Mouse (Mus musculus) layer of hippocampus, postnatal 36 days (tissue): ENCODE data around the gene Ap4s1. TPM values are rescaled to one million over a fixed set of nuclear protein-coding genes. Genes with fewer than 3 reads are reported as not detected.

Source experiments
- DNase-seq, 2 experiments: peaks; one replicate each; pipeline ENCODE4 v3.0.0; 2022
- total RNA-seq, 2 experiments: library from RNA; stranded (reverse); gene quantifications; 2 replicates each; pipeline ENCODE4 v1.2.3; 2021

Ap4s1 gene
- total RNA-seq, 2 experiments from 2014 or later, result 49.6 to 51.1 TPM

DNA sequence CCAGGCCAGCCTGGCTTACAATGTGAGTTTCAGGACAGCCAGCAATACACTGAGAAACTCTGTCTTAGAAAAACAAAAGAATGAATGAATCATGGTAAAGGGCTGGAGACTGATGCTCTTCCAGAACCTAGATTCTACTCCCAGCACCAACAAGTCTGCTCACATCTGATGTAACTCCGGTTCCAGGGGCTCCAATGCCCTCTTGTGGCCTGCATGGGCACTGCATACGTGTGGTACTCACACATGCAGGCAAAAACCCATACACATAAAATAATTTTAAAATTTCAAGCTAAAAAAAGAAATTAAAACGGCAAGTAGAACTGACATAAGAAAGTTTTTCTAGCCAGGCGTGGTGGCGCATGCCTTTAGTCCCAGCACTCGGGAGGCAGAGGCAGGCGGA lies 94.0 kb downstream of the Ap4s1 start:
- DNase-seq, result no peak

Other genes starting within 250 kb of the Ap4s1 start
- gene Coch, start 97.7 kb upstream of the Ap4s1 start, total RNA-seq, result 1 to 10 TPM; 2.9 to 4.3 TPM
- gene Strn3, start 864 bp downstream of the Ap4s1 start, total RNA-seq, result 10 to 100 TPM; 92.7 to 93.5 TPM
- 10 to 100 TPM; 84.0 to 85.7 TPM for gene Hectd1, start 138.5 kb downstream of the Ap4s1 start, total RNA-seq